Mouse (Mus musculus): ENCODE data around the gene Vwa5b1.

DNA sequence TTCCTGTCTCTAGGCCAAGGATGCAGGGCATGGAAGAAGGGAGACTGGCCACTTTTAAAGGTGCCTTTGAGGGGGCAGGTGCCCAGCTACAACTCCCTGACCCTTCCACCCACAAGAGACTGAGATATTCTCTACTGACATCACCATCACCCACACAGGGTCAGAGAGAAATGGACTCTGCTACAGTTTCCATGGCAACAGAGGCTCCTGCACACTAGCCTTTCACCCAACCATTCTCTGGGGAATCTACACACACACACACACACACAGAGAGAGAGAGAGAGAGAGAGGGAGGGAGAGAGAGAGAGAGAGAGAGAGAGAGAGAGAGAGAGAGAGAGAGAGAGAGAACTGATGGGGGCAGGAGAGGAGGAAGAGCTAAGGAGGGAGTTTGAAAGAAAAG is 50.7 kb downstream of the Vwa5b1 start:
- TF ChIP-seq POLR2A (IDR thresholded peaks at IDR 0.05; ENCODE audit: low read depth, low read length) (no peak), CTCF (conservative IDR thresholded peaks at IDR 0.05; ENCODE audit: insufficient read depth, insufficient read length, low read depth, low read length) (no peak)
